Mouse (Mus musculus): ENCODE results near the gene Ccdc115.

The Ccdc115 gene

GRCm38 (mm10) chr1:34439215-34439960, at the start of gene Ccdc115, which contains the start of gene Imp4:
Gene Ccdc115 (minus strand): TSS chr1:34439672.
Gene Imp4 (plus strand): TSS chr1:34439851.
- peak; percentile 97 for DNase-seq (ENCODE audit: low spot score)

DNA sequence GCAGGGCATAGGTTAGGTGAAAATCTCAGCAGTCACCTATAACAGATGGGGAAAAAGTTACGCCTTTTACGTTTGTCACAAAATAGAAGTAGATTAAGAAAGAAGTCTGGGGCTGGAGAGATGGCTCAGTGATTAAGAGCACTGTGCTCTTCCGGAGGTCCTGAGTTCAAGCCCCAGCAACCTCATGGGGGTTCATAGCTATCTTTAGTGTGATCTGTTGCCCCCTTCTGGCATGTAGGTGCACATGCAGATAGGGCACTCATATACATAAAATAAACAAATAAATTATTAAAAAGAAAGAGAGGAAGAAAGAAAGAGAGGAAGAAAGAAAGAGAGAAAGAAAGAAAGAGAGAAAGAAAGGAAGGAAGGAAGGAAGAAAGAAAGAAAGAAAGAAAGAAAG, 47.9 kb upstream of the Ccdc115 start:
- no peak for DNase-seq (ENCODE audit: low spot score)

DNA sequence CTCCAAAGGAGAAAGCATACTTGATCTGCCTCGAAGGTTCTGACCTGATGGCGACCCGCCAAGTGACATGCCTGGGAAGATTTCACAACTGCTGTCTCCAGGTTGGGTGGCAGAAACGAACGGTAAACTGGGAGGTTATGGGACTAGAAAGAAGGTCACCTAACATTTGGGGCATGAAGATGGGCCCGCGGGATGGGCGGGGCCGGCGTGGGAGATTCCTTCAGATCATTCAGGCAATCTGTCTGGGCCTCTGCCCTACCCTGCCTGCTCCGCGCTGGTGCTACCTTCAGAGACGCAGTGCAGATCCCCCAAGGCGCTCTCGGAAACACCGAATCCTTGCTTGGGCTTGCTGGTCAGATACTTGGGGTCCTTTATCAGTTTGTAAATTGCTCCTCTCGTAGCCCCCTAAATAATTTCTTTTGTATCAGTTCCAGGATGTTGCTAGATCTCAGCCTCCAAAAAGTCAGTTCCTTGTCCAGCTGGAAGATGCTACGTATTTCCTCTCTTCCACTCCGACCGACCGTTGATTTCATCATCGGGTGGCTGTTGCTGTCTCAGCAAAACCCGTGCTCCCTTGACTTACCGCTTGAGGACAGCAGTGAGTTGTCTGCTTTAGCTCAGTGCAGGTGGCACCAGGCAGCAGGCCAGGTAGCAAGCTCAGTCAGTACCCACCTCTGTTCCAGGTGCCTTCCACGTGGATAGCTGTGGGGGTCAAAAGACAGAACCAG, 46.2 kb upstream of the Ccdc115 start:
- peak; percentile 59 for DNase-seq (ENCODE audit: low spot score)

DNA sequence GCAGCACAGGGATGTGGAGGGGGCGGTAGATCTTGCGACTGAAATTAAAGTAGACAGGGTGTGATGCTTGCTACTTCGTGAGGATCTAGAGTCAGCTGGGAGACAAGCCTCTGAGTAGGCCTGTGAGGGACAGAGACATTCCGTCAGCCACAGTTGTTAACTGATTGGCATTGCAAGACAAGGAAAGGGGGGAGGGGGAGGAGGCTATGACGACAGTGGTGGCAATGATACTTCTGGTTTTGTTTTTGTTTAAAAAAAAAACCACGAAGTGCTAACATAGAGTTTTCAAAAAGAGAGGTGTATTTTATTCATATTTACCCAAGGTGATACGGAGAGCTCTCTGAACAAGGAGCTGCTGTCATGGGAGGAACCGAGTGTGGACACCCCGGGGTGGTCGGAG, 45.0 kb upstream of the Ccdc115 start:
- DNase-seq (ENCODE audit: low spot score), result no peak

DNA sequence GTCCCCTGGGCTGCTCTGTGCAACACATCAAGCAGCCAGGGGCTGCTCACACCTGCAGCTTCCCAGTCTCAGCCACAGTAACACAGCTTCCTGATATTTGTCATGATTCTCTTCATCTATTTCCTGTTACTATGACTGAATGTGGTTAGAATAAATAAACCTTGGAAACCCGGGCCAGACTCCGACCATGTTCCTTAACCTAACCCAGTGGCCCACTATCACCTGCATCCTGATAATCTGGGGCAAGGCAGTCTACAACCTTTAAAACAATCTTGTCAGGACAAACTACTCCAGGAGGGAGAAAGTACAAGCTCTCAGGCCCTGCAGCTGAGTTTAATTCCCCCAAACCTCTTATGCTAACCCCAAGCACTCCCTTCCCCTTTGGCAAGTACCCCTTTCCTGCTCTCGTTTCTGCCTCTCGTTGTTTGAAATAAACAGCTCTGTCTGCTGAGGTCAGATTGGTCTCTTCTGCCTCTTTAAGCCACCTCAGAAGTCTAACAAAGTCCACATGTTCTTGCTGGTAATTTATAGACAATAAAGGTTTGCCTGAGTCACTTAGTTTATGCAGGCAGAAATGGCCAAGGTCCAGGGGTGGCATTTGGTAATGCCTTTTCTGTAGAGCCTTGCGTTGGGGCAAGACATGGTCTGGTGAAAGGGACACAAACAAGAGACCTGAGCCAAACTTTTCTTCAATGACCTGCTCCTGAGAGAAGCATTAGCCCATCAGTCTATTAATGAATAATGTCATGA, 42.6 kb upstream of the Ccdc115 start:
- DNase-seq (ENCODE audit: low spot score), result no peak

GRCm38 (mm10) chr1:34480801-34481200, 41.3 kb upstream of the Ccdc115 start:
- DNase-seq (ENCODE audit: low spot score), result no peak

- DNase-seq (ENCODE audit: low spot score), result no peak
Observed at GRCm38 (mm10) chr1:34478891-34479655, 39.6 kb upstream of the Ccdc115 start.

GRCm38 (mm10) chr1:34472427-34473300, 33.2 kb upstream of the Ccdc115 start:
- peak; percentile 29 for DNase-seq (ENCODE audit: low spot score)

- DNase-seq (ENCODE audit: low spot score), result no peak
Observed at GRCm38 (mm10) chr1:34469801-34470200, 30.3 kb upstream of the Ccdc115 start.

GRCm38 (mm10) chr1:34468500-34468899, 29.0 kb upstream of the Ccdc115 start:
- no peak for DNase-seq (ENCODE audit: low spot score)

GRCm38 (mm10) chr1:34468051-34468450, 28.6 kb upstream of the Ccdc115 start:
- no peak for DNase-seq (ENCODE audit: low spot score)

- DNase-seq (ENCODE audit: low spot score), result no peak
Observed at GRCm38 (mm10) chr1:34465445-34465844, 26.0 kb upstream of the Ccdc115 start.

DNA sequence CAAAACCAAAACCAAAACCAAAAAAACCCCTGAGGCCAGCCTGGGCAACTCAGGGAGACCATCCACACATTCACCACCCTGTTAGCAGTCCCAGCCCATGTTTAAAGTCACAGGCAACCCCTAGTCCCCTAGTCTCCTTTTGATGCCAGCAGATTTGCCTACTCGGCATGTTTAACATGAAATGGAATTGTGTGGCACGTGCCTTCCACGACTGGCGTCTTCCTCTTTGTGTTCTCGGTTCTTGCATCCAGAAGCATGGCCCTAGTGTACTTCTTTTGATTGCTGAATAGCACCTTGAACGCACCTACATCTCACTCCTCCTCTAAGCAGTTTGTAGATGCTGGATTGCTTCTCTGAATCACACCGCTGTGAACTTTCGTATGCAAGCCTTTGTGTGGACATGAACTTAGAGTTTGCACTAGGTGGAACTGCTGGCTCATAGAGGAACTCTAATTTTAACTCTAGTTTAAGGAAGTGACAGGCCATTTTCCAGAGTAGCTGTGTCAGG, 24.9 kb upstream of the Ccdc115 start:
- no peak for DNase-seq (ENCODE audit: low spot score)

DNA sequence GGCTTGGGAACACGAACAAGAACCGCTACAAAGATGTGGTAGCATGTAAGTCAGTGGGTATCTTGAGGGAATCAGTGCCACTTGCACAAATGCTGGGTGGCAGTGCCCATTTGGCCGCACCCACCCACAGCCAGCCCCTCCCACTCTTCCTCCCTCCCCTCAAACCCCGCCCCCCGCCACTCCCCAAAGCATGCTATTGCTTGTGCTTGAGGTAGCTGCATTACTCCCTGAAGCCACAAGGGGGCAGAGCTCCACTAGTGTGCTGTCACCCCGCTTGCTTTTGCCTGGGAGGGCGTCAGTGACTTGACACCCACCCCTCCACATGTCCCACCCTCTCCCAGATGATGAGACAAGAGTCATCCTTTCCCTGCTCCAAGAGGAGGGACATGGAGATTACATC, 23.3 kb upstream of the Ccdc115 start:
- DNase-seq (ENCODE audit: low spot score), result peak; percentile 65

DNA sequence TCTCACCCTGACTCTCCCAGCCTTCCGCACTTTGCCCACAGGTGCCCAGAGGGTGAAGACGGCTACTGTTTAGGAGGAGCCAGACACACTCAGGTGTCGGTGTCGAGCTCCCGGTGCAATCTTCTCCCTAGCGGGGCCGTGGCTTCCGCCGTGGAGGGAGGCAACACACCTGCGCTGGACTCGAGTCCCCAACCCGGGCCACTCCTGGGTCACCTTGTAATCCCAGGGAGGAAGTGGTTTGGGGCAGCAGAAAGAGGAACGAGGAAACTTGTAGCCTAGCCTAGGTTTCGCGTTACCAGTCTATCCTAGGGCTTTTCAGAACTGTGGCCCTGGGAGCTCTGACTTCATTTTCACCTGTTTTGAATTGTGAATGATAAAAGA, 20.6 kb upstream of the Ccdc115 start:
- DNase-seq (ENCODE audit: low spot score), result no peak

GRCm38 (mm10) chr1:34459284-34460060, 20.0 kb upstream of the Ccdc115 start, which contains the start of gene Ptpn18:
Gene Ptpn18 (plus strand): TSS chr1:34459762.
- peak; percentile 88 for DNase-seq (ENCODE audit: low spot score)

- DNase-seq (ENCODE audit: low spot score), result no peak
Observed at GRCm38 (mm10) chr1:34458431-34458830, 19.0 kb upstream of the Ccdc115 start.

GRCm38 (mm10) chr1:34443124-34443523, 3.7 kb upstream of the Ccdc115 start:
- DNase-seq (ENCODE audit: low spot score), result no peak

DNA sequence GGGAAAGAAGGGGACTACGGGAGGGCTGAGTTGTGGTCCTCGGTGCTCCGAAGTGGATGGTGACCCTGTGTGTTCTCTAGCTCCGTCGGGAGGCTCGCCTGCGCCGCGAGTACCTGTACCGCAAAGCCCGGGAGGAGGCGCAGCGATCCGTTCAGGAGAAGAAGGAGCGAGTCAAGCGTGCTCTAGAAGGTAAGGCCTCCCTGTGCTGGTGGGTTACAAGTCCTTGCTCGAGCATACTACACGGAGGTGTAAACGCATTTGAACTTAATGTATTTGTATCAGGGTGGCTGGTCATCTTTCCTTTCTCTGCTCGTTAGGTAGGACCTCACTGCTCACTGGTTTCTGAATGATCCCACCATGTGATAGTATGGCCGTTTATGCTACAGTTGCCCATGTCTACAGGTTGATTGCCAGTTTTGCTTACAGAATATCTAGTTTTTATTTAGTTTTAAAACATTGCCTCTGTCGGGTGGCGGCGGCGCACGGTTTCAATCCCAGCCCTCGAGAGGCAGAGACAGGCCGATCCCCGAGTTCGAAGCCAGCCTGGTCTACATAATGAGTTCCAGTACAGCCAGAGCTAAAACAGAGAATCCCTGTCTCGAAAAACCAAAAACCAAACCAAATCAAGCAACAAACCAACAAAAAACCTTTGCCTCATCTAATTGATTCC, 624 bp upstream of the Ccdc115 start:
- DNase-seq (ENCODE audit: low spot score), result no peak

Measured in layer of hippocampus, adult 11-12 months (tissue).